Mouse (Mus musculus) heart, embryonic 11.5 days (tissue): ENCODE results near the gene Prune2. TPM values are rescaled to one million over a fixed set of nuclear protein-coding genes. Genes with fewer than 3 reads are reported as not detected.

ENCODE experiments used
- ATAC-seq: fragments of 200-750 bp; cut with Nextera tagmentation; replicated peaks from 2 replicates; pipeline ENCODE4 v1.8.0; 2017; ENCODE audit warnings: moderate library complexity; ENCODE audit not compliant: insufficient number of reproducible peaks, low FRiP score, low TSS enrichment
- H3K27ac ChIP-seq: fragments of 300-500 bp; sonication (generic); 2 replicates; pipeline ENCODE4 v1.5.1; 2014; ENCODE audit warnings: mild to moderate bottlenecking, low read depth, low read length
- H3K27me3 ChIP-seq: fragments of 300-500 bp; sonication (generic); 2 replicates; pipeline ENCODE4 v1.6.1; 2014; ENCODE audit warnings: mild to moderate bottlenecking, low read length, mixed read lengths; ENCODE audit not compliant: control insufficient read depth, insufficient read depth
- H3K36me3 ChIP-seq: fragments of 300-500 bp; sonication (generic); 2 replicates; pipeline ENCODE4 v1.6.1; 2014; ENCODE audit warnings: mild to moderate bottlenecking, low read length, moderate library complexity, mixed read lengths; ENCODE audit not compliant: control insufficient read depth, insufficient read depth
- H3K4me1 ChIP-seq: fragments of 300-500 bp; sonication (generic); 2 replicates; pipeline ENCODE4 v1.6.1; 2014; ENCODE audit warnings: low read length; ENCODE audit not compliant: control insufficient read depth, insufficient read depth
- H3K4me2 ChIP-seq: fragments of 300-500 bp; sonication (generic); 2 replicates; pipeline ENCODE4 v1.6.1; 2014; ENCODE audit warnings: mild to moderate bottlenecking, moderate library complexity
- H3K4me3 ChIP-seq: fragments of 300-500 bp; sonication (generic); 2 replicates; pipeline ENCODE4 v1.5.1; 2014; ENCODE audit warnings: low read depth, low read length
- H3K9ac ChIP-seq: fragments of 300-500 bp; sonication (generic); 2 replicates; pipeline ENCODE4 v1.6.1; 2014; ENCODE audit warnings: mild to moderate bottlenecking, low read depth, low read length, moderate library complexity
- H3K9me3 ChIP-seq: fragments of 300-500 bp; sonication (generic); replicated peaks from 2 replicates; pipeline ENCODE4 v1.6.1; 2016; ENCODE audit warnings: low read length; ENCODE audit not compliant: control insufficient read depth
- WGBS: fragments of 180-500 bp; shearing (Covaris S2); extraction: QIAGEN DNeasy Blood & Tissue Kit; methylation state at CpG from one replicate; pipeline ENCODE4 v1.1.7; 2014; ENCODE audit not compliant: insufficient replicate concordance; 5-methylcytosine and 5-hydroxymethylcytosine counted together
- polyA plus RNA-seq: library from polyadenylated mRNA; unstranded; fragments of >200 nt; fragmentation: Nextera tagmentation; extraction: Ambion mirVana; gene quantifications from 2 replicates; pipeline ENCODE4 v1.2.1, GENCODE M21; 2014

Prune2 gene
- 8.0 and 9.8 TPM in 2 replicates for polyA plus RNA-seq

DNA sequence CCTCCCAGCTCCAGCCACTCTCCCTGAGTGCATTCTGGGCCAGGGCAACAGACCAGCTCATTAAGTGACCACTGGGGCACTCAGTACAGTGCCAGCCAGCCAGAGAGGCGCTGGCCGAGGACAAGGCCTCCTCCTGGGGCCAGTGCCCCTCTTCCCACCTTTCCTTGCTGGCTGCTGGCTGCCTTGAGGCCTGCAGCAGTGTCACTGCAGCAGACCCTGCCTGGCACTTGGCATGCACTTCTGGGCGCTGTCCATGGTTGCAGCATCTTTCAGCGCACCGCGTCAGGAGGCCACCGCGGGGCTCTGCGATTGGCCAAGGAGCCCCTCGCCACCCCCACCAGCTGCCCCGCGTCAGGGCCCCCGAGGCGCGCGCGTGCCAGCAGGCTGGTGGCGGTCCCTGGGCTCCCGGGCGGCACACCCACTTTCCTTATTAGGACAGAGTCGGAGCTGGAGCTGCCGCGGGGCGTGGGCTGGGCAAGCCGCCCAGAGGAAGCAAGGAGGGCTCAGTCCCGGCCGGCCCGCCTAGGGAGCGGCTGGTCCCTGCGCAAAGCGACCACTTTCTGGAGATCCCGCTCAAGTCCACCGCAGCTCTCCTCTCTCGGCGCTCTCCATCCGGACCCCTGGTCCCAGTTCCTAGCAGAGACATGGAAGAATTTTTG is at the start of gene Prune2:
Prune2 (plus strand) TSS at position 506 of the 659 bp plus-strand sequence.
- no peak within 1 kb of the TSS for H3K27ac ChIP-seq
- H3K4me3 ChIP-seq = peak within 1 kb of the TSS; percentile 50
- no peaks in the 10 kb centered on the region for H3K36me3 ChIP-seq
- peaks cover 16% of the 10 kb centered on the region for H3K27me3 ChIP-seq
- H3K9ac ChIP-seq = peak within 1 kb of the TSS; percentile 60
- peaks cover 11% of the 10 kb centered on the region for H3K4me1 ChIP-seq
- peak within 1 kb of the TSS; percentile 90 for H3K4me2 ChIP-seq
- peak; percentile 90 for ATAC-seq
- WGBS = under 1% methylated on average over 36 of the region's 36 CpGs
- H3K9me3 ChIP-seq = no peaks in the 10 kb centered on the region

GRCm38 (mm10) chr19:16911507-16911906 is 44.4 kb upstream of the Prune2 start:
- H3K4me3 ChIP-seq = no peak overlapping the region
- ATAC-seq = no peak
- WGBS = 82% methylated on average over 5 of the region's 5 CpGs
- H3K27me3 ChIP-seq = no peaks in the 10 kb centered on the region
- no peak overlapping the region for H3K9ac ChIP-seq
- no peaks in the 10 kb centered on the region for H3K36me3 ChIP-seq
- no peaks in the 10 kb centered on the region for H3K4me1 ChIP-seq
- no peak overlapping the region for H3K27ac ChIP-seq
- H3K4me2 ChIP-seq = no peak overlapping the region
- H3K9me3 ChIP-seq = no peaks in the 10 kb centered on the region

- H3K27me3 ChIP-seq = no peaks in the 10 kb centered on the region
- H3K4me1 ChIP-seq = no peaks in the 10 kb centered on the region
- H3K9me3 ChIP-seq = no peaks in the 10 kb centered on the region
- ATAC-seq = no peak
- H3K4me2 ChIP-seq = no peak overlapping the region
- WGBS = 66% methylated on average over 4 of the region's 4 CpGs
- no peak overlapping the region for H3K27ac ChIP-seq
- no peak overlapping the region for H3K4me3 ChIP-seq
- no peak overlapping the region for H3K9ac ChIP-seq
- no peaks in the 10 kb centered on the region for H3K36me3 ChIP-seq
These were observed 31.4 kb upstream of the Prune2 start for GRCm38 (mm10) chr19:16924516-16924915.

- H3K4me3 ChIP-seq = no peak overlapping the region
- H3K36me3 ChIP-seq = no peaks in the 10 kb centered on the region
- no peak overlapping the region for H3K4me2 ChIP-seq
- no peak overlapping the region for H3K27ac ChIP-seq
- ATAC-seq = no peak
- H3K4me1 ChIP-seq = no peaks in the 10 kb centered on the region
- WGBS = 77% methylated on average over 8 of the region's 8 CpGs
- no peak overlapping the region for H3K9ac ChIP-seq
- no peaks in the 10 kb centered on the region for H3K9me3 ChIP-seq
- no peaks in the 10 kb centered on the region for H3K27me3 ChIP-seq
These were observed 21.3 kb upstream of the Prune2 start for GRCm38 (mm10) chr19:16934664-16935063.

GRCm38 (mm10) chr19:16948794-16949313 is 7.1 kb upstream of the Prune2 start:
- Histone ChIP-seq H3K4me3 (no peak overlapping the region), H3K4me2 (no peak overlapping the region), H3K4me1 (no peaks in the 10 kb centered on the region), H3K9ac (no peak overlapping the region), H3K36me3 (no peaks in the 10 kb centered on the region), H3K27ac (no peak overlapping the region), H3K27me3 (peaks cover 5% of the 10 kb centered on the region), H3K9me3 (no peaks in the 10 kb centered on the region)
- ATAC-seq = no peak
- 84% methylated on average over 2 of the region's 2 CpGs for WGBS

DNA sequence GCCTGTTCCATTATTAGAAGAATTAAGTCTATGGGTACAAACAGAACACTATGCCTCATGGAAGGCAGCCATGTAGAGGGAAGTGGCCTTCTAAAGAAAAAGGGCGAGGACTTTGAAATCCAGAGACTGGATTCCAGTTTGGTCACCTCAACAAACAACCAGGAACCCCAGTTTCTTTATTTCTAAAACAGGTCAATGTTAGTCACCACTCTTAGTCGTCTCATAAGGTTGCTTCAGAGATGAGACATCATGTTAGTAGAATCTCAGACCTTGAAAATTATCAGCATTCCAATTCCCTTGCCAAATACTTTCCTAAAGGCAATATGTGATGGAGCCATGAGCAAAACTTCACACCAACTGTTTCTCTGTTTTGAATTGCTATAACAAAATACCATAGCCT is 6.6 kb upstream of the Prune2 start:
- Histone ChIP-seq H3K27me3 (peaks cover 6% of the 10 kb centered on the region), H3K9ac (no peak overlapping the region), H3K9me3 (no peaks in the 10 kb centered on the region), H3K36me3 (no peaks in the 10 kb centered on the region), H3K27ac (no peak overlapping the region), H3K4me2 (no peak overlapping the region), H3K4me3 (no peak overlapping the region), H3K4me1 (no peaks in the 10 kb centered on the region)
- 82% methylated on average over 2 of the region's 2 CpGs for WGBS
- no peak for ATAC-seq

DNA sequence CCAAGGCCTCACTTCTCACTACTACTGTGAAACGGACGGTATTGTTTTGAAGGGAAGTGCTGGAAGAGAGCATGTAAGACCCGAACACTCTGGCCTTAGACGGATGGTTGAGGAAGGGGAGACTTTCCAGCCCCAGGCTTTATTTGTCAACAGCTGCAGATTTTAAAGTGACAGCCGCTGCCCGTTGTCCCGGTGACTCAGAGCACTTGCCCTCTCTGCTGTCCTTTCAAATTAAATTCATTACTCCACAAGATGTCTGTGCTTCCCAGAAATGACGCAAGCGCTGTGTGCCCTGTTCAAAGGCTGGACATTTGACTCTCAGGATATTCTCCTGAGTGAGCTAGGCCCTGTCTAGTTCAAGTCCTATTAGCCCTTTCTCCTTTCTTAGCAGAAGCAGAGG is 5.9 kb upstream of the Prune2 start:
- no peak overlapping the region for H3K27ac ChIP-seq
- no peak overlapping the region for H3K9ac ChIP-seq
- no peak overlapping the region for H3K4me3 ChIP-seq
- H3K4me2 ChIP-seq = no peak overlapping the region
- H3K36me3 ChIP-seq = no peaks in the 10 kb centered on the region
- no peaks in the 10 kb centered on the region for H3K4me1 ChIP-seq
- WGBS = 67% methylated on average over 9 of the region's 9 CpGs
- H3K9me3 ChIP-seq = no peaks in the 10 kb centered on the region
- no peak for ATAC-seq
- H3K27me3 ChIP-seq = peaks cover 12% of the 10 kb centered on the region

DNA sequence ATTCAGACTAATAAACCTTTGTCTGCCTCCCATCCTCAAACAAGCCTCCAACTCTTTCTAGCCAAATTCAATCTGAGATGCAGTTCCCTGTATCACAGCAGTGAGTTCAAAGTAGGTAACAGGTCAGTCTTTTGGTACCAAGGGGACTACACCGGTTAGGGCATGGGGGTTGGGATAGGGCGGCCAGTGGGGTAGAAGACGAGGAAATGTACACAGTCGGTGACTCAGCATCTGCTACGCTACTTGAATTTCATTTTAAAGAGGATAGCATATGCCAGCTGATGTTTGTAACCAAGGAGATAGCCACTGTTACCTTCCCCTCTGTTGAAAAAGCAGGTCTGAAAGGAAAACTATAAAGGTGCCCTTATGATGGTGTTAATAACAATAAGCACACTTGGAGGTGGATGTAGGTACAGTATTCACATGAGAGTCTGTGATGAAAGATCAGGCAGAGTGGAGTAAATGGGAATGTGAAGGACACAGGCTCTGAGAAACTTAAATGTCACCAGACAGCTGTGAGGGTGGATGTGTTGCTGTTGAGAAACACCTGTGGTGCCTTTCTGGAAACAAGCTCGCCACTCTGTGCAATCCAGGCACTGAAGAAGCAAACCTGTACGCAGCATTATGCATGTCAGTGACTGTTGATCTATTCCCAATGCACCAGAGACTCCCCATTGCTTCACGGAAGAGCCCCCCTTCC is 5.1 kb upstream of the Prune2 start:
- H3K4me1 ChIP-seq = peaks cover 2% of the 10 kb centered on the region; the same call in 1 of the 2 replicates
- H3K9ac ChIP-seq = no peak overlapping the region
- 75% methylated on average over 8 of the region's 8 CpGs for WGBS
- no peak overlapping the region for H3K4me3 ChIP-seq
- H3K36me3 ChIP-seq = no peaks in the 10 kb centered on the region
- H3K27ac ChIP-seq = no peak overlapping the region
- no peaks in the 10 kb centered on the region for H3K9me3 ChIP-seq
- peaks cover 13% of the 10 kb centered on the region for H3K27me3 ChIP-seq
- H3K4me2 ChIP-seq = no peak overlapping the region
- no peak for ATAC-seq
